Mouse (Mus musculus) urinary bladder, postnatal 0 days (tissue): ENCODE results near the gene Xpot. TPM values are rescaled to one million over a fixed set of nuclear protein-coding genes. Genes with fewer than 3 reads are reported as not detected.

Source experiments
- microRNA-seq: library from miRNA; unstranded; fragments of <30 nt; microRNA quantifications from one replicate; pipeline ENCODE4, GENCODE M21; 2016
- polyA plus RNA-seq: library from polyadenylated mRNA; unstranded; fragments of >200 nt; fragmentation: Nextera tagmentation; extraction: Ambion mirVana; gene quantifications from 2 replicates; pipeline ENCODE4 v1.2.1, GENCODE M21; 2015

Xpot gene
- polyA plus RNA-seq: 19.2 and 24.7 TPM in 2 replicates

GRCm38 (mm10) chr10:121626186-121626882 lies at the start of gene Xpot:
Gene Xpot, minus strand, starts transcription at chr10:121626332.

GRCm38 (mm10) chr10:121641272-121642053 lies 15.3 kb upstream of the Xpot start, which contains the start of gene D930020B18Rik:
Gene D930020B18Rik, plus strand, starts transcription at chr10:121641588.

GRCm38 (mm10) chr10:121586675-121587370 lies 39.3 kb downstream of the Xpot start, which contains the start of gene Tbk1:
Gene Tbk1, minus strand, starts transcription at chr10:121586787.

Small RNA genes lying within 50 kb of the gene (microRNA-seq; reads per million reads assigned to microRNA genes)
- gene Gm24330: not detected

Other genes with a start within 250 kb of the Xpot start
- 70.1 and 81.3 TPM in 2 replicates for gene Rassf3, start 150.0 kb downstream of the Xpot start, polyA plus RNA-seq
- 14.2 and 20.4 TPM in 2 replicates for gene Tbk1, start 39.5 kb downstream of the Xpot start, polyA plus RNA-seq
- not detected in 2 replicates for gene D930020B18Rik, start 15.3 kb upstream of the Xpot start, polyA plus RNA-seq
- 2.2 and 2.3 TPM in 2 replicates for gene BC048403, start 113.6 kb upstream of the Xpot start, polyA plus RNA-seq